Mouse (Mus musculus) 3T3-L1 (cell line): ENCODE data around the gene Wdr45.
"Not testable (repeated sequence)": the region's sequence is repeated elsewhere in the genome, so short reads cannot be mapped to it uniquely, and the experiment has no call there.

Source experiments
- DNase-seq: peaks from one replicate; pipeline ENCODE4 v3.0.0-alpha.2; 2015; ENCODE audit warnings: low read depth, low spot score

Wdr45 gene

GRCm38 (mm10) chrX:7714135-7714899 lies at the start of gene Wdr45:
TSS of gene Wdr45 (plus strand) at chrX:7714333.
- peak; percentile 98 for DNase-seq

- DNase-seq, result no peak
These were observed 49.3 kb upstream of the Wdr45 start for GRCm38 (mm10) chrX:7664791-7665190.

- no peak for DNase-seq
These were observed 48.2 kb upstream of the Wdr45 start for GRCm38 (mm10) chrX:7665739-7666502.

- DNase-seq, result peak; percentile 82
These were observed 43.7 kb upstream of the Wdr45 start for GRCm38 (mm10) chrX:7670390-7670881.

DNA sequence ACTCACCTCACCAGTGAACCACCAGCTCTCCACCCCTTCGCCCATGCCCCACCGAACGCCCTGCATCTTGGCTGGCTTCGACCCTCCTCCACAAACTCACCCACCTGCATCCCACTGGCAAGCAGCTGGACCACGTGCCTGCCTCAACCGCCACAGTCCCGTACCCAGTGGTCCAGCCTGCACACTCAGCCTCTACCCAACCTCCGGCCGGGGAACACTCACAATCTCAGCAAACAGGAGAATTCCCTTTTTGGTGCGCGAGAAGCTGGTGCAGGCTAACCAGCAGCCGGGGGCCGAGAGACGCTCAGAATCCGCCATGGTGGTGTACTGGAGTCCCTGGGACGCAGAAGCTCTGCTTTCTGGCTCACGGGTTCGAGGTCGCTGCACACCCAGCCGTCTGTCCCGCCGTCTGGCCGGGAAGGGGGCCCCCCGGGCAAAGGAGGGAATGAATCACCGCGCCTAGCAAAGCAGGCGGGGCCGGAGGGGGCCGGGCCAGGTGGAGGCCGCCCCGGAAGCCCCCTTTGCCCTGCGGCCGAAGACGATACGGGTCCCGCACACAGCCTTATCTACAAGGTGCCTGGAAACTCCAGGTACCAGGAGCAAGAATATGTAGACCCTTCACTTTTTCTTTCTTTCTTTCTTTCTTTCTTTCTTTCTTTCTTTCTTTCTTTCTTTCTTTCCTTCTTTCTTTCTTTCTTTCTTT lies 43.1 kb upstream of the Wdr45 start, which contains the start of gene Plp2:
Gene Plp2, minus strand, starts transcription at position 470 of the 703 bp plus-strand sequence.
- DNase-seq, result peak; percentile 56

GRCm38 (mm10) chrX:7672739-7673138 lies 41.4 kb upstream of the Wdr45 start:
- no peak for DNase-seq

GRCm38 (mm10) chrX:7673578-7674281 lies 40.4 kb upstream of the Wdr45 start:
- peak; percentile 61 for DNase-seq

DNA sequence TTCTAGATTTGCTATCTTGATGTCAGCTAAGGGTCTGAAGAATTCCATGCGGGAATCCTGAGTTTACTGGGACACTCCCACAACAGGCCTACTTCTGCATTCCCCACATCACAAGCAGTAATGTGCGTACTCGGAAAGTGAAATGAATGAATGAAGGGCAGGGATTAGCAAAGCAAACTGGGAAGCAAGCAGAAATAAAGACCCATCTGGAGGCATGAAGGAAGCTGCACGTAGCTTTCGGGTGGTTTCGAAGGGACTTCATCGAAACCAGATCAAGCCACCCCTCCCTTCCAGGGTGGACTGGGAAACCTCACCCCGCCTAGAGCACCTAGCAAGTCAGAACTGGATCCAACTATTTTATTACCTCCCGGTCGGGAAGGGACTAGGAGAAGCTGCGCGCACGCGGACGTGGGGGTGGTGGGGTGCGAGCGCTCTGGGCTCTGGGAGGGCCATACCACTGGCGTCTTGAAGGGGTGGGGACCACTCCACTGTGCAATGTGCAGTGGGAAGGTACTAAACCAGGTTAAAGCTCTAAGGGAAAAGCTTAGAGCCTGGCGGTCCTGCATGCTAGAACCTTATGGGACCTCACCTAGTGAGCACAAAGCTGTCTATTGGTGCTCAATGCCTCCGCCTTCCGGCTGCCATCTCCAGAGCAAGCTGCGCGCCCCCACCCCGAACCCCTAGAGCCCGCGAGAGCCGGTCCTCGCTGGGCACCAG lies 39.7 kb upstream of the Wdr45 start:
- DNase-seq, result no peak

DNA sequence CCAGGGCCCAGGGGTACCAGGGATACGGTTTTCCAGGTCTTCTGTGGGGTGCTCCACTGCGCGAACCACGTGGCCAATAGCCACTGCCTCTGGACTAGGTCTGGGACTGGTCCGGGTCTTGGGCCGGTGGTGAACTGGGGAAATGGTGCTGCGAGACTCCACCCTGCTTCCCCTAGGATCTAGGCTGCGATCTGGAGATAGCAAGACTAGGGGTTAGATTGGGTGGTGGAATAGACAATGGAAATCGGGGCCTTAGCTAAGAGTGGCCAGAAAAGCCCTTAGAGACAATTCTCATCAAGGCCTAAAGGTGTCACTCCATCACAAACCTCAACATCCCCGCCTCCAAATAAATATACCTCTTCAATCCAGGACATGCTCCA lies 39.1 kb upstream of the Wdr45 start:
- DNase-seq, result no peak

DNA sequence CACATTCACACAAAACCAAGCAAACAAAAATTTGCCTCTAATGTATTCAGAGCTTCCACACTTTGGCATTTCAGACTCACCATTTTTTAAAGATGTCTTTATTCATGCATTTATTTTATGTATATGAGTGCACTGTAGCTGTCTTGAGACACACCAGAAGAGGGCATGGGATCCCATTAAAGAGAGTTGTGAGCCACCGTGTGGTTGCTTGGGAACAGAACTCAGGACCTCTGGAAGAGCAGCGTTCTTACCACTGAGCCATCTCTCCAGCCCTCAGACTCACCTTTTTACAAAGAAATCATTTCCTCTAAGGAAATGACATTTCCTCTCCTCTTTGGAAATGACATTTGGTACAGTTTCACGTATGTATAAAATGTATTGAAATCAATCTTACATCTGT lies 35.1 kb upstream of the Wdr45 start:
- DNase-seq, result peak; percentile 61

DNA sequence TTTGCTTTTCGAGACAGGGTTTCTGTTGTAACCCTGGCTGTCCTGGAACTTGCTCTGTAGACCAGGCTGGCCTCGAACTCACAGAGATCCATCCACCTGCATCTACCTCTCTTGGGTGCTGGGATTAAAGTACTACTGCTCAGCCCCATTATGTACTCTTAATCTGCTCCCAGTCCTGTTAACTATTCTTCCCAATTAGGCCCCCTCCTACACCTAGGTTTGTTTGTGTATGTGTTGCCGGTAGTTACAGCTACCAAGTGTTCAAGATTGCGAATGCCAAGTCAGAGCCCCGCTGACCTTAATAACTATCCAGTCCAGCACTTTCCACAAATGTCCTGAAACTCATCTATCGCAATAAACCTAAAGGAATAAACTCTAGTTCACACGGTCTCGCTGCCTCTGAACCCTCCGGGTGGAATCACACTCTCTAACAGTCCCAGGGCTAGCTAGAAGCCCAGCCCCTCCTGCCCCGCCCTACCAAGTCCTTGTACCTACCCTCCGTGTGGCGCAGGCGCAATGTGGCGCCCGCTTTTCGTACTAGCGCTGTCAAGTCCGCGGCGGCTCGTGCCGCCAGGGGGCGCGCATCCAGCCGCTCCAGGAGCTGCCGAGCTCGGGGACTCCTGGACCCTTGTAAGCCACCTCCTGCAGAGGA lies 34.6 kb upstream of the Wdr45 start:
- peak; percentile 90 for DNase-seq

GRCm38 (mm10) chrX:7680057-7680412 lies 34.1 kb upstream of the Wdr45 start:
- DNase-seq, result no peak

- DNase-seq, result no peak
These were observed 33.3 kb upstream of the Wdr45 start, which contains the start of gene Magix for GRCm38 (mm10) chrX:7680864-7681263. TSS of gene Magix (minus strand) at chrX:7681251.

DNA sequence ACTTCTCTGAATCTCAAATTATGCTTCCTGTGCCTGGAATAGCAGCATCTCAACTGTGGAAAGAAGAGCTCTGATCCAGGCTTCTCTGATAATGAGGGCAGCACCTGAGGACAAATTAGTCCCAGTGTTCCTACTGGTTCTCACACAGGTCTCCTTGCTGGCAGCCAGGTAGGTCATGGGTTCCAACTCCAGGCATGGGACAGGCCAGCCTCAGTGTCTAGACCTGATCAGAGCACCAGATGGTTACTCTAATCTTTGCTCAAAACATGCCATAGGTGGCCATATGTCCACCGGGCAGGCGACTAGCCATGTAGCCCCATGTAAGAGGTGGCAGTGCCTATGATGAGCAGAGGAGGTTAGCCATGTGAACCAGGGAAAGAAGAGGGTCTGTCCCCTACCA lies 25.8 kb upstream of the Wdr45 start:
- DNase-seq, result no peak

DNA sequence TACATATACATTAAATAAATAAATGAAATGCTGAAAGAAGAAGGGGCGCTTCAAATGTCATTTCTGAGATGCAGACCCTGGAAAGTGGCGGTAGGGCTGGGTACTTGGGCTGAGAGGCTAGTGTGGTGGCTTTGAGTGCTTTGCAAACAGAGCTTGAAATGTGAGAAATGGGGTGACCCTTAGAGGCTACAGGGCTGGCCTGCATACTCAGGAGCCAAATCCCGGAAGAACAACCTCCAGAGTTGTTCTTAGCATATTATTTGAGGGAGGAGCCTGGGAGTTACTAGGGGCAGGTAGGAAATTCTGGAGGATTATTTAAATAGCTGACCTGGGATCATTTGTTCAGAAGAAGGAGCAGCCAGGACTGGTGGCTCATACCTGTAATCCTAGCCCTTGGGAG lies 23.6 kb upstream of the Wdr45 start:
- DNase-seq, result no peak

DNA sequence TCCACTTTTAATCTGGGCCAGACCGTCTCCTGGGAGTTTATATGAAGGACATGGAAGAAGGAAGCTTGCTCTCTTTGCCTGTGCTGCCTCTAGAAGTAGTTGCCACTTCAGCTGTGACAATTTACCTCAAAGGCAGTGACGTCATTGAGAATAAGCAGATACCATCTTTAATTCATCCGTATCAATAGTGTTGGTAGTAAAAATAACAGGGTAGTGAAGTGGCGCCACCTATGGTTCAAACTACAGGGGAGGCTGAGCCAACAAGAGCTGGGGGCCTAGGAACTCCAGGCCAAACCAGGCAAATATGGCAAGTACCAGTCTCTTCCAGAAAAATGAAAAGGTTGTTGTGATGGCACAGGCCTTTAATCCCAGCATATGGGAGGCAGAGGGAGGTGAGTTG lies 21.3 kb upstream of the Wdr45 start:
- DNase-seq, result peak; percentile 64

DNA sequence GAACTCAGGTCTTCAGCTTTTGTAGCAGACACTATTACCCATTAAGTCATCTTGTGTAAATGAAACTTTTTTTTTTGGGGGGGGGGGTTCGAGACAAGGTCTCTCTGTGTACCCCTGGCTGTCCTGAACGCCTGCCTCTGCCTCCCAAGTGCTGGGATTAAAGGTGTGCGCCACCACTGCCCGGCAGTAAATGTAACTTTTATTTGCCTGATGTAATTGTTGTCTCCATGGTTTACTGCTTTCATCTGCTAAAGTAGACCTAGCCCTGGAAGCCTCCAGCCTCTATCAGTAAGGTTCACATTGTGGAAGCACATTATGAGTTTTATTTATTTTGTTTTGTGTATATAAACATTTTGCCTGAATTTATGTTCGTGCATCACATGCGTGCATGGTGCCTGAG lies 17.6 kb upstream of the Wdr45 start:
- no peak for DNase-seq

- DNase-seq, result peak; percentile 95
These were observed 17.2 kb upstream of the Wdr45 start, which contains the start of gene Gpkow for GRCm38 (mm10) chrX:7696954-7697381. TSS of gene Gpkow (plus strand) at chrX:7697131.

- not testable (repeated sequence) for DNase-seq
These were observed 384 bp upstream of the Wdr45 start for GRCm38 (mm10) chrX:7713764-7714134.

GRCm38 (mm10) chrX:7716058-7716457 lies 1.9 kb downstream of the Wdr45 start:
- peak; percentile 44 for DNase-seq
